Comparison of ENCODE assay signal across 41 mouse cellular contexts in the genomic region with DNA sequence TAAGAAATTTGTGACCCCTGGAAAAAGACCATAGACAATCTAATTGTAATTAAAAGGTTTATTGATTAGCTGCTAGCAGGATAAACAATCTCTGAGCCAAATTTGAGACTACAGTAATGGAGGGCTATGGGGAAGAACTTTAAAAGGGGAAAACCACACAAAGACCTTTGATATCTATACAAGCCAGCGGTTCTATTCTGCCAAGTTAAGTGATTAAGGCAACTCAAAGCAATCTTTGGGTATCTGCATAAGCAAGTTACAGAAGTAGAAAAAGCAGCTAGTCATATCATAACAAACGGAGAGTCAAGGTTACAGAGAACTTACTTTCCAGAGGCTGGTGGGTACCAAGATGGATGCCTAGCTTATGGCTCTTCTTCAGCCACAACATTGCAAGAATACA. TPM values are rescaled to one million over a fixed set of nuclear protein-coding genes. Genes with fewer than 3 reads are reported as not detected.
"Had no signal": no experiment of that assay in that cellular context is flagged by ENCODE, and none has a peak within 500 bp of the region (broad histone marks: within the 10 kb centered on the region; RNA-seq: fewer than 3 reads in every experiment).

No protein-coding gene starts in this region.

- H3K4me1 ChIP-seq: heart, embryonic 13.5 days; heart, embryonic 15.5 days; hindbrain, embryonic 13.5 days; hindbrain, embryonic 15.5 days; kidney, embryonic 15.5 days; limb, embryonic 15.5 days; liver, embryonic 12.5 days had no signal

- H3K27me3 ChIP-seq: heart, embryonic 15.5 days; hindbrain, embryonic 15.5 days; limb, embryonic 13.5 days had no signal

- ATAC-seq: hindbrain, postnatal 0 days; intestine, embryonic 16.5 days; liver, embryonic 12.5 days had no signal

- H3K27ac ChIP-seq: gastrocnemius, adult 2 months; heart, adult 2 months; heart, embryonic 13.5 days; heart, embryonic 15.5 days; hindbrain, embryonic 13.5 days; hindbrain, embryonic 15.5 days; hindbrain, postnatal 0 days; kidney, embryonic 15.5 days; kidney, postnatal 0 days; limb, embryonic 13.5 days; limb, embryonic 15.5 days; liver, embryonic 12.5 days; liver, embryonic 14.5 days had no signal

- H3K36me3 ChIP-seq: heart, embryonic 13.5 days; heart, embryonic 15.5 days; hindbrain, embryonic 13.5 days; hindbrain, embryonic 15.5 days; kidney, embryonic 15.5 days; limb, embryonic 13.5 days; limb, embryonic 15.5 days; liver, embryonic 12.5 days had no signal

- DNase-seq: gastrocnemius, adult 2 months; gastrocnemius, postnatal 10 days; gastrocnemius, postnatal 25 days; heart, adult 11 months; heart, adult 2 months; heart, postnatal 14 days; heart, postnatal 36 days; kidney, adult 11 months; kidney, adult 2 months; kidney, adult 9 months; kidney, postnatal 14 days; kidney, postnatal 36 days; layer of hippocampus, adult 9-11 months; layer of hippocampus, postnatal 36 days; left cerebral cortex, postnatal 4 days had no signal

- H3K9ac ChIP-seq: heart, embryonic 13.5 days; heart, embryonic 15.5 days; hindbrain, embryonic 13.5 days; hindbrain, embryonic 15.5 days; kidney, embryonic 15.5 days; limb, embryonic 13.5 days; limb, embryonic 15.5 days; liver, embryonic 12.5 days; liver, embryonic 14.5 days had no signal

- H3K4me3 ChIP-seq: gastrocnemius, adult 2 months; heart, adult 2 months; heart, embryonic 13.5 days; heart, embryonic 15.5 days; hindbrain, embryonic 13.5 days; hindbrain, embryonic 15.5 days; kidney, embryonic 15.5 days; limb, embryonic 13.5 days; limb, embryonic 15.5 days; liver, embryonic 12.5 days had no signal

- H3K9me3 ChIP-seq: heart, embryonic 13.5 days; heart, embryonic 15.5 days; hindbrain, embryonic 13.5 days; hindbrain, embryonic 15.5 days; kidney, embryonic 15.5 days; limb, embryonic 13.5 days; limb, embryonic 15.5 days; liver, embryonic 12.5 days had no signal

RNA-seq across cellular contexts. Expression of a gene that starts 20.9 kb away (rescaled TPM):
- total RNA-seq: gastrocnemius, adult 2 months; gastrocnemius, postnatal 25 days; heart, adult 2 months; heart, postnatal 36 days; layer of hippocampus, adult 18-20 months; layer of hippocampus, adult 8-10 months; layer of hippocampus, postnatal 14 days; layer of hippocampus, postnatal 36 days; left cerebral cortex, adult 18-20 months; left cerebral cortex, adult 8-10 months; left cerebral cortex, postnatal 10 days; left cerebral cortex, postnatal 25 days; left cerebral cortex, postnatal 4 days had no signal
- polyA plus RNA-seq: heart, adult 2 months; heart, embryonic 15.5 days; heart, postnatal 0 days; hindbrain, embryonic 11.5 days; hindbrain, postnatal 0 days; limb, embryonic 11.5 days; limb, embryonic 13.5 days had no signal

RNA-seq across cellular contexts. Expression of a gene that starts 35.4 kb away (rescaled TPM):
- total RNA-seq: gastrocnemius, adult 2 months; gastrocnemius, postnatal 10 days; gastrocnemius, postnatal 25 days; gastrocnemius, postnatal 4 days; heart, adult 2 months; heart, postnatal 14 days; heart, postnatal 36 days; hematopoietic stem cell, adult 5-6 weeks; layer of hippocampus, adult 18-20 months; layer of hippocampus, adult 8-10 months; layer of hippocampus, postnatal 14 days; layer of hippocampus, postnatal 36 days; left cerebral cortex, adult 18-20 months; left cerebral cortex, adult 8-10 months; left cerebral cortex, postnatal 25 days; liver, adult 2 months had no signal
- polyA plus RNA-seq: heart, adult 2 months; heart, embryonic 11.5 days; heart, embryonic 13.5 days; heart, embryonic 15.5 days; heart, postnatal 0 days; hindbrain, embryonic 13.5 days; limb, embryonic 11.5 days; limb, embryonic 13.5 days; liver, adult 2 months; liver, embryonic 12.5 days; liver, embryonic 14.5 days had no signal
